Mouse (Mus musculus): ENCODE results near the gene Trpv5.

Trpv5 gene

DNA sequence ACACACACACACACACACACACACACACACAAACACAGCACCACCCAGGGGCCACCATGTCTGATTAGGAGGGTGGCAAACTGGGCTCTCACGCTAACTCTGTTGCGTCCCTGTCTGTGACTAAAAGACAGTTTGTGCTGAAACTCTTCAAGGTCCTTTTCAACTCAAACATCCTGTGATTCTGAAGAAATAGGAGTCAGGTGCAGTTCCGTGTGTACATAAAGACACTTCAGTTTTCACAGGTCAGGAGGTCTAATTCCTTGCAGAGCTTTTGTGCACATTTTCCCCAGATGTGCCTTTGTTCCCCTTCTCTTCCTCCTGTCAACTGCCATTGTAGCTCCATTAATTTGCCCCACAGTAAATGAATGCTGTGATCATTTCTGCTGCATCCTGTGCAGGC lies 40.1 kb downstream of the Trpv5 start:
- DNase-seq (ENCODE audit: low spot score): no peak

DNA sequence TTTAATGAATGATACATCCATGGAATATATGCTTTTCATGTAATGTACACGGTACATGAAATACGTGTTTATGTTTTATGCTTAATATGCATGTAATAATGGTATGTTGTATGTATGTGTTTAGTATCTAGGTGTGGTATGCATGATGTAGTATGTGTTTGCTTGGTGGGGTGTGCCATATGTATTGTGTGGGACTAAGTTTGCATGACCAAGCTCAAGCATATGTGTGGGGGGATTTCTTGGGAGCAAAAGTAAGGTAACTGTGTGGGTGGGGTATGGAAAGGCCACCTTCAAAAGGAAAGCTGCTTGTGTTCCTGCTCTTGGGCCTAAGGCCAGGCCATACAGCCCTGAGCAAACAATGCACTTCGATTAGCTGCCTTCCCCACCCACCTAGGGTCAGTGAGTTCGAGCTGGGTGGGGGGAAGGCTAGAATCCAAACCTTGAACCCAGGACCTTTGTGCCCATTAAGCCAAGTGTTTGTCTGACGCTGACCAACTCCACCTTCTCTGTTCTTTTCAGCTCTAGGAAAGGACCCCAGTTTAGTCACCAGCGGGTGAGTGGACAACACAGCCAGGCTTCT lies 42.6 kb downstream of the Trpv5 start:
- no peak for DNase-seq (ENCODE audit: low spot score)

DNA sequence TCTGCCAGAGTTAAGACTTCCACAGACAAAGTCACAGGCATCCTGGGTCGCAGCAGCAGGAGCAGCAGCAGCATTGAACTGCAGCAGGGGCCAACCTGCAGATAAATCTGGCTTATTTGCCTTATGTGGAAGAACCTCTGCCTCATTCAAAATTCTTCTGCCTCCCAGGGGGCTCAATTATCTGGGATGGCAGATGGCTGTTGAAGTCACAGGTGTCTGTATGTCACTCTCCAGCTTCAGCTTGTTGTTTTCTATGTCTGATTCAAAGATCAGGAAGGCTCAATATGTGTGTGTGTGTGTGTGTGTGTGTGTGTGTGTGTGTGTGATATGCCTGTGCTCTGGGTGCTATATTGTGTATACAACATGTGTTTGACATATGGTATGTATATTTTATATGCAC lies 43.2 kb downstream of the Trpv5 start:
- DNase-seq (ENCODE audit: low spot score): no peak

DNA sequence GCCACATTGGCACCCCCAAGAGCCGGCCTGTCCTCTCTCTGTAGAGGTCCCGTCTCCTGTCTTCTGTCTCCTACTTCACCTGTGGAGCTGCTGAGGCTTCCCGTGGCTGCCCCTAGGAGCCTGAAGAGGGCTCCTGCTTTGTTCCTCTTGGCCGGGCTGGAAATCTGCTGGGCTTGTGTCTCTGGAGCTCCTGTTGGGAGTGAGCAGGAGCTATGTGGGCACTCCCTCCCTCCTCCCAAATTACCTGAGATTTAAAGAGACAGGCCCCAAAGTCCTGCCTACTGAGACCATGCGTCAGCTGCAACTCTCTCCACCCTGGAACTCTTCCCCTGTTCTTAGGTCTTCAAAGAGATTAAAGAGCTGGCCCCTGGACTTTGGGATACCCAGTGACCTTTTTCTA lies 44.4 kb downstream of the Trpv5 start, which contains the start of gene Trpv6:
TSS of gene Trpv6 (minus strand) at position 228 of the 400 bp plus-strand sequence.
- no peak for DNase-seq (ENCODE audit: low spot score)

DNA sequence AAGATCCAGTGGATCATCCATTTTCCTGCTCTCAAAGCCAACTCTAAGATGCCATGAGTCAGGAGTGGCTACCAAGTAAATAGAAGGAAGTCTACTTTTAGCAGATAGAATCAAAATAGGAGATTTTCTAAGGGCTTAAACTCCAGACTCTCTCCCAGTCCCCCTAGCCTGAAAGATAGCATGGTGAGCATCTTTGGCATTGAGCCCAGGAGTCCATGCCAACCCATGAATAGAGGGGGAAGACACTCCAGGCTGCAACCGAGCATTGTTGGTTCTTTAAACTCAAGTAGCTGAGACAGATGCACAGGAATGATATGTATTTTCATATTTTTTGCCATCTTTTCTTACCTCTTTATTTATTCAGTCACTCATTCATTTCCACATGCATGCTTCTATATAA lies 45.4 kb downstream of the Trpv5 start:
- DNase-seq (ENCODE audit: low spot score): no peak

DNA sequence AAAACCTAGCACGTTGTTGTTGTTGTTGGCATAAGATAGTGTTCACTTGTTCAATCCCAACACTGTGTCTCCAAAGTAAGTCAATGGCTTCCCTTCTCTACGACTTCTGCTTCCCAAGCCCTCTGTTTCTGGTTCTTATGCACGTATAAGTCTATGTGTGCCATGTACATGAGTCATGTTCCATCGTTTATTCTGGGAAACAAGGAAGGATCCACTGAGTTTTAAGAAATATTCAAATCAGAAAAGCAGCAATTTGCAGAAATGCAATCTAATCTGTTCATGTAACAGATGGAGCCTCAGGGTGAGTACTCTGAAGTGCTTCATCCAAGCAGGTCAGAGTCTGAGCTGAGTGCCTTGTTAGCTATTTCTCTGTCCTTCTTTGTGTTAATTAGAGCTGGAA lies 49.0 kb downstream of the Trpv5 start:
- no peak for DNase-seq (ENCODE audit: low spot score)

DNA sequence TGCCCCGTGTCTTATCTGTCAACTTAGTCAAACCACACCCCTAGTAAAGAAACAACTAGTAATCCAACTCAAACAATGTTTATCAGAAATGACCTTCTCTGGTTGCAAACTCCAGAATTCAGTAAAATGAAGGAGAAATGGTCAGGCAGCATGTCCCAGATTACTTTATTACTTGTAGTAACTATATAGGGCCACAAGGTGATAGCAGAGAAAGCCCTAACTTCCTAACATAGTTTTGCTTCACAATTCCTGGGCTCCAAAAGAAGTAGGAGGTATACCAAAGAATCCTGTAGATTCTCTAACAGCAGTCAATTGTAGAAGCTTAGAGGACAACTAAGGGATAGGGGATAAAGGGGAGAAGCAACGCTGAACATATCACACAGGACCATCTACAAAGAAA lies 49.8 kb downstream of the Trpv5 start:
- DNase-seq (ENCODE audit: low spot score): no peak

DNA sequence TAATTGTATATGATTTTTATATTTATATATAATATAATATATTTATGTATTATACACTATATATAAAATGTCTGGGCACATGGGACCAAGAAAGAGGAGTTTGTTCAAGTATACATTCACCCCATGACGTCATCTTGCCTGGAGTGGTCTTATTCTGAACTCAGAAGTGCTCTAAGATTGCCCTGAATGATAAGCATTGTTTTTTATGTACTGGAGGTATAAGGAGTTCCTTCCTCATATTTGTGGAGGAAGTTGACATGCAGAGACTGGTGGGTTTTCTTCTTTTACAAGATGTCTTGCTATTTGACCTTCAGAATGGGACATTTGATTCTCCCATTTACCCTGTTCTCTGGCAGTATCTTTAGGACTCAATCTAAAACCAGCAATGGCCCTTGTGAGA lies 52.4 kb downstream of the Trpv5 start:
- no peak for DNase-seq (ENCODE audit: low spot score)

DNA sequence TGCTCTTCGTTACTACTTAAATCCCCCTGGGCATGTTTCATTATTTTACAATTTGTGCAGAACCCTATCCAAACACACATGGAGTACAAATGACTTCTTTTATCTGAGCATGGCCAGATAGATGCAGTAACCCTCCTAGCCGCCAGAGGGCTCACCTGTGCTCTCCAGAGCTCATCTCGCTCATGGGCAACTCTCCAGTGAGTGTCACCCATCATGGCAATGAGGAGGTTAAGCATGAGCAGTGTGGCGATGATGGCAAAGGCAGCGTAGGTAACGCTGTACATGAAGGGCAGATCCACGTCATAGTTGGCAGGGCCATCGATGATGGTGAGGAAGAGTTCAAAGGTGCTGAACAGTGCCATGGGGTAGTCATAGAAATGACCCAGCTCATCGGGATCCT lies 57.9 kb downstream of the Trpv5 start:
- DNase-seq (ENCODE audit: low spot score): no peak

DNA sequence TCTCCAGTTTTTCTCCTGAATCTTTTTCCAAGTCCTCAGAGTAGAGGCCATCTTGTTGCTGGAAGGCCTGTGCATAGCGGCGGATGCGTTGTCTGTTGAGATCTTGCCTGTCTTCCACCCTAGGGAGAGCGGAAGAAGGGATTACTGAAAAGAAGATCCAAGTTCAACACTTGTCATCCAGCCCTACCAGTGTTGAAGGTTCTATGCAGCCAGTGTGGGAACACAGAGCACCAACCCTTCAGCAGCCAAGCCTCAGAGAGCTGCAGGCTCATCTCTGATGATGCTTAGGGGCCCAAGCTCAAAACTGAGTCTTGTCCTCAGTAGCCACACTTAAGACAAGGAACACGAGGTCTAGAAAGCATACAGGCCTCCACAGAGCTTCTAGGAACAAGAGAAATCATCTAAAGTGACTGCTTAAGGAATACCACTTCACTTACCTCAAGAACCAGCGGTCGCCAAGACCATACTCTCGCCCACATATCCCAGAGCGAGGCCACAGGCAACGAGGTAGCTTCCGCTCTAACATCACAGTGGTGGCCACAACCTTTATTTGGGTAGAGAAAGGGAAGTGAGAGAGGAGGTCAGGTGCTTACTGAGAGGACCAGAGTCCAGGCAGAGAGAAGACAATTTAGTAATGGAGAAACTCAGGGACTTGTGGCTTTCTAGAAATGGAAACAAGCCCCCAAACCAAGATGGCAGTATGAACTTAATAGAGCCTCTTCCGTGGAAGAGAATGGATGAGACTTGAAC lies 59.2 kb downstream of the Trpv5 start:
- DNase-seq (ENCODE audit: low spot score): no peak

DNA sequence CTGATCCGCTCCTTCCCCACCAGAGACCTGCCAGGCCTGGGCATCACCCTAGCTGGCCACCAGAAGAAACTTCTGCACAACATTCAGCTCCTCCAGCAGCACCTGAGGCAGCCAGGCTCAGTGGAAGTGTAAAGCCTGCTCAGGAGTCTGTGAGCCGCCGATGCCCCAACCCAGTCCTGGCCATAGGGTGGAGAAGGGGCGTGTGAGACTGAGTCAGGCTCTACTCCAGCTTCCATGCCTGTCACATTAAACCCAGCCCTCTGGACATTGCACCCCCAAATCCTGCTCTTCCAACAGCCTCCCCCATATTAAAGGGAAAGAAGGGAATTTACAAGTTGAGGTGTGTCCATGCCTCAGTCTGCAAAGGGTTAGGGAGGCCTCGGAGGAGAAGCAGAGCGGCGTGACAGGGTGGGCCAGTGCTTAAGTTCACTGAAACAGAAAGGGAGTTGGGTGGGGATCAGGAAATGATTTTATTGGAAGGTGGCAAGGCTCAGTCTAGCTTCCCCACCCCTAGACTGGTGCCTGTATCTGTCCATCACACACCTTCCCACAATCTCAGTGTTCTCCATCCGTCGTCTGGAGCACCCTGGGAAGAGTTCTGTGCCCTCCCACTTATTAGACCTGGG lies 60.3 kb downstream of the Trpv5 start:
- DNase-seq (ENCODE audit: low spot score): no peak

DNA sequence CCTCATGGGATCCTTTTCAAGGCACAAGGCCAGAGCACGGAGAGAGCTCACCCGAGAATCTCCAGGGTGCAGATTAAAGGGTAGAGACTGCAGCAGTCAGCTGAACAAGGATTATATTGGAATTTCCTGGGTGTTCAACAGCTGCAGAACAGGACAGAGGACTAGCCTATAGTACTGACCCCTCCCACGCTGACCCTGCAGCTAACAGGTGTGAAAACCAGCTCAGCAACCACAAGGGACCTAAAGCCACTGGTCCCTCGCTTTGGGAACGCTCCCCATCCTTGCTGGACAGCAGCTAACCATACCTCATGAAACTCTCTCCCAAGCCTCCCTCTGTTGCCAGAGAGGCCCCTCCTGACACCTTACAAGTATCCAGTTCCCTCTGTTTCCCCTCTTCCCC lies 72.9 kb downstream of the Trpv5 start:
- no peak for DNase-seq (ENCODE audit: low spot score)

DNA sequence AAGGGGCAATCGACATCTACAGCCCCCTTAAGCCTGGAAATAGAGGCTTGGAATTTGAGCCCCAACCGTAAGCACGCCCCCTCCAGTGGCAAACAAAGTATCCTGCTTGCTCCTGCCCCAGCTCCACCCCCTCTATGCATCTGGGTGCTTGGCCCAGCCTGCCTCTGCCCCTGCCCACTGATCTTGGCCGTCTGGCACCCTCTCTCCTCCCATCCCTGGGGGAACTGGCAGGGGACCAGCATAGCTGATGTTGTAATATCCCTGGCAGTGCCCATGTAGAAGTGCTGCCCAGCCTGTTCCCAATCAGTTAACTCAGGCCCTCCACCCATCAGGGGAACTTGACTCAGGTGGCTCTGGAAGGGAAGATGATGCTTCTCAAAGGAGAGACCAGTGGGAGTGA lies 74.4 kb downstream of the Trpv5 start:
- DNase-seq (ENCODE audit: low spot score): peak; percentile 31

DNA sequence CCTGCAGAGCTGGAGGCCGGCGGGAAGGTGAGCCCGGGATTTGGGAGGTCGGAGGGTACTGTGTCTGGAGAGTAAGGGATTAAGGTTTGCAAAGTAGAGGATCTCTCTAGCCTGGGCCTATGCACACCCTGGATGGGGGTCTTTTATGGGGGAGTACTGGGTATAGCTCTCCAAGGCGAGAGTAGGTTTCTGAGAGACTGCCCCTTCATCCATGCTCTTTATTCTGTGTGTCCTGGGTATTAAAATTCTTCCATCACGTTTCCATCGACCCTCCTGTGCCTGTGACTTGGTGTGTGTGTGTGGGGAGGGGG lies 74.8 kb downstream of the Trpv5 start:
- no peak for DNase-seq (ENCODE audit: low spot score)

DNA sequence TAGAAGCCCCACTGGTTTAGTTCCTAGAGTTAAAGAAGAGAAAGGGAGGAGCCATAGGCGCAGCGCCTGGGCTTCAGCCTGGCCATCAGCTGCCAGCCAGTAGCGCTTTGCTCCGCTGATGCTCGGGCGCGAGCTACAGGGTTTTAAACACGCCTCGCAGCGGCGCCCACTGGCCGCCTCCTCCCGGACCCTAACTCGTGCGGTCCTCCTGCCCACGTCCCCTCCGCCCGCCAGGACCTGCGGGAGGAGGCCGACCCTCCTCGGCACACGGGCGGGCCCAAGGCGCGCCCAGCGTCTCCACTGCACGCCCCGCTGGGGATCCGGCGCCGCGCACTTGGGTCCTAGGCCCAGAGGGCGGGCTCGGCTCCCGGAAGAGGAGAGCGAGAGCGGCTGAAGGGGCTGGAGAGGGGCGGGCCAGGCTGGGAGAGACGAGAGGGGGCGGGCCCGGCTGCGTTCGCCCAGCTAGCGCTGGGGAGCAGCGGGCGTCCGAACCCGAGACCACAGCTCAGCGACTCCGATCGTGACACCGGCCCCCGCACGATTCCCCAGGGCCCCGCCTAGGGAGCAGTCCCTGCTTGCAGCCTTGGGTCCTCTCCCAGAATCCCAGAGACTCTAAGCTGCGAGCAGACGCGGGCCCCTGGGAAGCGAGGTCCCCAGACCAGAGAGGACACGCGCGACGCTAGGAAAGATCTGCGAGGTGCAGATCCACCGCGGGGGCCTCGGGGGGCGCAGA lies 75.3 kb downstream of the Trpv5 start, which contains the start of gene Ephb6:
TSS of gene Ephb6 (plus strand) at position 422 of the 733 bp plus-strand sequence.
- DNase-seq (ENCODE audit: low spot score): peak; percentile 59

DNA sequence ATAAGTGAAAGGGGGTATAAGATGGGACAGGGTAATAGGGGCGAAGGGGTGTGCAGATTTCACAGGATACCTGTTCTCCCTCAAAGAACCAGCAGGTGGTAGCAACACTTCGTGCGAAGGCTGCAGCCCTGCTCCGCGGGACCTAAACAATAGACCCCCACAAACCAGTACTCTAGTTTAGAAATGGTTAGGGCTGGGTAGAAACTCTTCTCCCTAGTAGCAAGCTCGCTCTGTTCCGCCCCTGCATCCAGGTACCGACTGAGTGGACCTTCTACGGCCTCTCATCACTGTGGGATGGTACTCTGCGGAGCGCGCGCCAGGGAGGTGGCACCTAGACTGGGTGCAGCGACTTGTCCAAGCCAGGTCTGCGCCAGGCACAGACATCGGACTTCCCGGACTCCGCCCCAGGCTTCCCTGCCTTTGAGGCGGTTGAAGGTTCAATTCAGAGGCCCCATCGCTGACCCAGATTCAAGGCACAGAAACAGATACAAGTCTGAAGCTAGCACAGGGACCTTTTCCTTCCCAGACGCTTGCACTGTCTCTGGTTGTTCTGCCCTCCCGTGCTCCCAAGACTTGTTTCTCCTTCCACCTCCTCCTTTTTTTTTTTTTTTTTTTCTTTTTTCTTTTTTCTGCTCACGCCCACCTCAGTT lies 76.0 kb downstream of the Trpv5 start:
- peak; percentile 39 for DNase-seq (ENCODE audit: low spot score)
